8 mouse cellular contexts compared by ENCODE assay signal in the genomic region with DNA sequence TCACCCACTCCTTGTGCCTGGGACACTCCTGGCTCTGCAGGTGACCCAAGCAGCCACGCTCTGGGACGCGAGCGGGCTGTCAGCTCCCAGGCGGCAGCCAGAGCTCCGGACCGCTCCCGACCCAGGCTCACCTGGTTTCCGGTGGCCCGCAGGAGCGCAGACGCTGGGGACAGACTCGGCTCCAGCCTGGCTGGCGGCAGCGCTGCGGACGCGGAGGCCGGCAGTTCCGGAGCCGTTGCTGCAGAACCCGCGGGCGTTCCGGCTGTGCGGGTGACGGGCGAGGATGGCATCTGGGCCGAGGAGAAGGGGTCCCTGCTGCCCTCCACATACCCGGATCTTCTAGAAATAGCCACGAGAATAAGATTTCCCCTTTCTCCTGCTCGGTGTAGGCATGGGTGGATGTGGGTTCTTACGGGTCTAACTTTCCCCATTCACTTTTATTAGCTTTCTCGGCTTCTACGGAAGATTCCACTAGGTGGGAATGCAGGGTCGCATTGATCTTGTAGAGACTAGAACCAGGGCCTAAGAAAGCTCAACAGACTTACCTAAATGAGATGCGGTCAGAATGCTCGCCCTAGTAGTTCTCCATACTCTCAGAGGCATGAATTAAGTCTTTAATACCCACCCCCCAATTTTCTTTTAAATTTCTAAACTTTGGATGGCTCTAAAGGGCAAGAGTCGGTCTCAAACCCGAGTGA. TPM values are rescaled to one million over a fixed set of nuclear protein-coding genes. Genes with fewer than 3 reads are reported as not detected.
DNase-seq lines count a peak whose midpoint lies in the region; ATAC-seq and TF ChIP-seq lines count a peak whose summit lies in the region.

Slc26a8 (minus strand) TSS at position 648 of the 698 bp plus-strand sequence.

- WGBS in cerebellum, adult 2 months = 11% methylated on average over 40 of the region's 40 CpGs
- 8% methylated on average over 40 of the region's 40 CpGs for WGBS in heart, embryonic 15.5 days
- 8% methylated on average over 40 of the region's 40 CpGs for WGBS in limb, embryonic 10.5 days
- WGBS in neural tube, embryonic 11.5 days = 10% methylated on average over 40 of the region's 40 CpGs

- H3K27ac ChIP-seq in cerebellum, adult 2 months (ENCODE audit: insufficient read depth, low read length) = peak within 1 kb of the TSS; percentile 80
- peak within 1 kb of the TSS; percentile 98 for H3K27ac ChIP-seq in heart, embryonic 15.5 days
- peak within 1 kb of the TSS; percentile 95 for H3K27ac ChIP-seq in limb, embryonic 10.5 days
- H3K27ac ChIP-seq in neural tube, embryonic 11.5 days (ENCODE audit: low read depth, low read length) = 0 out of 2 replicates have a peak within 1 kb of the TSS, but pooled peaks have one; percentile 14

- peak; percentile 8; the same call in 1 of the 2 replicates for ATAC-seq in frontal cortex, adult (ENCODE audit: low TSS enrichment)
- no peak for ATAC-seq in heart, embryonic 15.5 days (replicated peaks; ENCODE audit: insufficient number of reproducible peaks, insufficient read depth, low FRiP score, low read depth)
- no peak for ATAC-seq in neural tube, embryonic 11.5 days (ENCODE audit: insufficient read depth, low FRiP score, low TSS enrichment)

- H3K9ac ChIP-seq in heart, embryonic 15.5 days = peak within 1 kb of the TSS; percentile 55
- H3K9ac ChIP-seq in neural tube, embryonic 11.5 days (ENCODE audit: low read length) = peak within 1 kb of the TSS; percentile 68

- no peak for TF ChIP-seq POLR2A in cerebellum, adult 2 months (IDR thresholded peaks at IDR 0.05; ENCODE audit: borderline replicate concordance, insufficient read depth, low read length)

- DNase-seq in frontal cortex, adult 2 months (ENCODE audit: extremely low spot score in 1 of 2, low spot score in 1 of 2) = no peak
- peak; percentile 55 for DNase-seq in 416B (ENCODE audit: low read depth)
- peak; percentile 63 to 71 for DNase-seq in cerebellum, adult 2 months
- peak; percentile 65 for DNase-seq in limb, embryonic 10.5 days (ENCODE audit: low spot score)
- DNase-seq in neural tube, embryonic 11.5 days (ENCODE audit: low spot score) = peak; percentile 31
- no peak for DNase-seq in gastrocnemius, postnatal 10 days

- no peaks in the 10 kb centered on the region for H3K9me3 ChIP-seq in heart, embryonic 15.5 days (replicated peaks)
- no peaks in the 10 kb centered on the region for H3K9me3 ChIP-seq in limb, embryonic 10.5 days (replicated peaks)
- H3K9me3 ChIP-seq in neural tube, embryonic 11.5 days (ENCODE audit: control insufficient read depth, low read length) = no peaks in the 10 kb centered on the region

- peak within 1 kb of the TSS; percentile 87 for H3K4me3 ChIP-seq in cerebellum, adult 2 months (replicated peaks; ENCODE audit: insufficient read depth, low read depth, low read length)
- H3K4me3 ChIP-seq in heart, embryonic 15.5 days = peak within 1 kb of the TSS; percentile 96
- peak within 1 kb of the TSS; percentile 93 for H3K4me3 ChIP-seq in limb, embryonic 10.5 days
- peak within 1 kb of the TSS; percentile 97 for H3K4me3 ChIP-seq in neural tube, embryonic 11.5 days (ENCODE audit: low read depth, low read length)

- H3K36me3 ChIP-seq in heart, embryonic 15.5 days = no peaks in the 10 kb centered on the region
- H3K36me3 ChIP-seq in limb, embryonic 10.5 days = peaks cover 3% of the 10 kb centered on the region; the same call in 1 of the 2 replicates
- H3K36me3 ChIP-seq in neural tube, embryonic 11.5 days (ENCODE audit: control insufficient read depth, insufficient read depth, low read length) = no peaks in the 10 kb centered on the region

- peak within 1 kb of the TSS; percentile 85 for H3K4me2 ChIP-seq in heart, embryonic 15.5 days
- H3K4me2 ChIP-seq in neural tube, embryonic 11.5 days (ENCODE audit: low read depth) = peak within 1 kb of the TSS; percentile 69

- H3K4me1 ChIP-seq in cerebellum, adult 2 months (ENCODE audit: control insufficient read depth, insufficient read depth, low read length) = peaks cover 2% of the 10 kb centered on the region; the same call in 1 of the 2 replicates
- peaks cover 30% of the 10 kb centered on the region for H3K4me1 ChIP-seq in heart, embryonic 15.5 days (replicated peaks)
- peaks cover 42% of the 10 kb centered on the region for H3K4me1 ChIP-seq in limb, embryonic 10.5 days
- peaks cover 17% of the 10 kb centered on the region for H3K4me1 ChIP-seq in neural tube, embryonic 11.5 days (ENCODE audit: control insufficient read depth, insufficient read depth, low read length)

- H3K27me3 ChIP-seq in cerebellum, adult 2 months (ENCODE audit: control insufficient read depth, insufficient read depth, low read length) = no peaks in the 10 kb centered on the region
- H3K27me3 ChIP-seq in heart, embryonic 15.5 days = 0 out of 2 replicates have a peak, but pooled peaks cover 8% of the 10 kb centered on the region
- peaks cover 17% of the 10 kb centered on the region for H3K27me3 ChIP-seq in limb, embryonic 10.5 days (ENCODE audit: low read depth, poor library complexity, severe bottlenecking)
- peaks cover 4% of the 10 kb centered on the region; the same call in 1 of the 2 replicates for H3K27me3 ChIP-seq in neural tube, embryonic 11.5 days (ENCODE audit: control insufficient read depth, insufficient read depth, low read length)

- no peak for TF ChIP-seq CTCF in cerebellum, adult 2 months (IDR thresholded peaks at IDR 0.05; ENCODE audit: borderline replicate concordance, insufficient read depth, low read depth, low read length)

RNA-seq across cellular contexts. Expression of gene Slc26a8, which starts in this region (rescaled TPM):
- polyA plus RNA-seq in frontal cortex, adult 2 months (2012; rRNA removed) = 8.6 TPM in 2 replicates
- 4.9 and 5.5 TPM in 2 replicates for polyA plus RNA-seq in cerebellum, adult 2 months (2012; rRNA removed)
- 0.23 and 0.66 TPM in 2 replicates for polyA plus RNA-seq in heart, embryonic 15.5 days (2015; fragmentation: Nextera tagmentation; extraction: Ambion mirVana)
- 0.49 TPM in 1 of 2 replicates, not detected in the other for polyA plus RNA-seq in limb, embryonic 10.5 days (2016; fragmentation: Nextera tagmentation; extraction: Ambion mirVana)
- 0.62 and 0.80 TPM in 2 replicates for polyA plus RNA-seq in neural tube, embryonic 11.5 days (2014; fragmentation: Nextera tagmentation; extraction: Ambion mirVana)
- 1 to 10 TPM; 1.2 TPM for total RNA-seq in gastrocnemius, postnatal 10 days (2021)

Comparison
In these comparisons a context has a peak if more than half of its experiments do, and no peak if none do; other contexts are left out.
1. Peak in DNase-seq, H3K4me3 ChIP-seq and H3K27ac ChIP-seq in limb, embryonic 10.5 days; RNA of the gene not detected or under 1 TPM.
2. Peak in DNase-seq, H3K4me3 ChIP-seq, H3K27ac ChIP-seq, H3K9ac ChIP-seq and H3K4me2 ChIP-seq in neural tube, embryonic 11.5 days; RNA of the gene not detected or under 1 TPM.
3. DNase-seq: peak in 416B (single experiment) and cerebellum, adult 2 months (2 of 2); none in frontal cortex, adult 2 months (0 of 2) and gastrocnemius, postnatal 10 days (single experiment).
4. H3K27ac ChIP-seq: peak in every context shown above with its lines; median percentile 98 in heart, embryonic 15.5 days; 95 in limb, embryonic 10.5 days; 80 in cerebellum, adult 2 months; 14 in neural tube, embryonic 11.5 days.
5. Peak in every context shown above with its lines, with median percentiles within 50 percentile points of each other: H3K4me3 ChIP-seq.